Mouse (Mus musculus): ENCODE results near the gene Gm5941.
"Not testable (repeated sequence)": the region's sequence is repeated elsewhere in the genome, so short reads cannot be mapped to it uniquely, and the experiment has no call there.

Gm5941 gene

GRCm38 (mm10) chrX:92489649-92490048, at the start of gene Gm5941:
TSS of gene Gm5941 (plus strand) at chrX:92489949.
- not testable (repeated sequence) for DNase-seq (ENCODE audit: low read depth, low spot score)

- DNase-seq (ENCODE audit: low read depth, low spot score): no peak
Observed at GRCm38 (mm10) chrX:92460496-92460895, 29.3 kb upstream of the Gm5941 start.

GRCm38 (mm10) chrX:92464773-92465172, 25.0 kb upstream of the Gm5941 start:
- no peak for DNase-seq (ENCODE audit: low read depth, low spot score)

- DNase-seq (ENCODE audit: low read depth, low spot score): no peak
Observed at GRCm38 (mm10) chrX:92498254-92498653, 8.5 kb downstream of the Gm5941 start.

- DNase-seq (ENCODE audit: low read depth, low spot score): no peak
Observed at GRCm38 (mm10) chrX:92527826-92528225, 38.1 kb downstream of the Gm5941 start.

Data from brain, embryonic 18.5 days (tissue).